Mouse (Mus musculus) layer of hippocampus, adult 8-10 months (tissue): ENCODE measurements around the gene Foxo3. TPM values are rescaled to one million over a fixed set of nuclear protein-coding genes. Genes with fewer than 3 reads are reported as not detected.

Source experiments
- DNase-seq, 2 experiments: peaks; one replicate each; pipeline ENCODE4 v3.0.0; 2022; ENCODE audit warnings: low spot score in 2 of 2
- total RNA-seq, 4 experiments: library from RNA; stranded (reverse); gene quantifications; 2 replicates each; pipeline ENCODE4 v1.2.4; 2022

The Foxo3 gene
- total RNA-seq, 4 experiments from 2014 or later: 43.3 to 53.4 (median 48.2) TPM

DNA sequence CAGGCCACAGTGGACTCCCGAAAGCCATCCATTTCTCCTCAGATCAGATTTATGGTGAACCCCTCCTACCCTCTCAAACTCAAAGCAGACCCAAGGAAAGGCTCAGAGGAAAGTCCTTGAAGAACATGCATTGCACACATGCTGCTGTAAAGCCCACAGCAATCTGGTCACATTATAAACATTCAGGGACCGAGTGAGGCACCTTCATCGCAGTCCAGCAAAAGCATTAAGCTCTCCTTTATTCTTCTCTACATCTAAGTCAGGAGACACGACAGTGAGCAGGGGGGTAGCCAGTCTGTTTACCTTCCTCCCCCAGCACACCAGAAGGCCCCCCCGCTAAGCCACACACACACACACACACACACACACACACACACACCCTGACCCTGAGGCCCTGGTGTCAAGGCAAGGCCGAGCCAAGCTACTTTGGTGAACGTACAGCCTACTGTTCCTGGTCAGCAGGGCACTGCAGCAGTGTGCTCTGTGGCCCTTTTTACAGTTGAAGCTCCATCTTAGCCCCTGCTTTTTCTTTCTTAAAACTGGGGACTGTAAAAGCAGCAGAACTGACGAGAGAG lies 24.7 kb downstream of the Foxo3 start:
- DNase-seq: no peak

DNA sequence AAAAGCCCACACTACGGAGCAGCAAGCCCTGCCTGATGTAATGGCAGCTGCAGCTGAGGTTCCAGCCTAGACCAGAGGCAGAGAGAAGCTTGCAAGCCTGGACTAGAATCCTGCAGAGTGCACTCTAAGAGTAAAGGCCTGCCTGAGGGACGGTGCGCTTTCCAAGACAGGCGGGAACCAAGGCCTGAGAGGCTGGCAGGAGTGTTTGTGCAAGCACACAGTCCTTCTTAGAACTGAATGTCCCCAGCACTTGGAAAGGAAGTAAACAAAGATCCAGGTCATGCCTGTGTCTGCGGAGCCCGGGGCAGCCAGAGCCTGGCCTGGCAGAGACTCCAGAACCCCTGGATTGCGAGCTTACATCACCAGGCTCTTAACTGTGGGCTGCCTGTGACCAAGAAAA lies 25.4 kb downstream of the Foxo3 start:
- peak; percentile 63 to 66 for DNase-seq

GRCm38 (mm10) chr10:42249965-42250364 lies 26.6 kb downstream of the Foxo3 start:
- DNase-seq: no peak

GRCm38 (mm10) chr10:42248644-42249043 lies 27.9 kb downstream of the Foxo3 start:
- no peak for DNase-seq

- no peak for DNase-seq
These were observed 28.4 kb downstream of the Foxo3 start for GRCm38 (mm10) chr10:42248156-42248555.

- no peak for DNase-seq
These were observed 29.3 kb downstream of the Foxo3 start for GRCm38 (mm10) chr10:42247125-42247816.

GRCm38 (mm10) chr10:42246483-42246882 lies 30.1 kb downstream of the Foxo3 start:
- DNase-seq: no peak

DNA sequence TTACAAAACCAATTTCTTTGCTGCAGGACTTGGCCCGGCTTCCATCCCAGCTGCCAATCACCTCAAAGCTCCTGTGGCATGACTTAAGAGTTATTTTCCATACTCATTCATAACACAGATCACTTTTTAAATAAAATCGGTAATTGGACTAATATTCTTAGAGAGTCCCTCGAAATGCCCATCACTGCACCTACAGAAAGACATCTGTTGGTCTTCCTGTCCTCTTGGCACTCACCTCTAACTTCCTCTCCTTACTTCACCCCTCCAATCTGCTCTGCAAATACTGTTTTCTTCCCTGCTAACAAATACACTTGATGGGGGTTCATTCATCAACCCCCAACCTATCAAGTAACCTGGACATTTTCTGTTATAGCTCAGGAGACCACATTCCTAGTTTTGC lies 30.9 kb downstream of the Foxo3 start:
- DNase-seq: no peak

GRCm38 (mm10) chr10:42245256-42245601 lies 31.3 kb downstream of the Foxo3 start:
- DNase-seq: no peak

DNA sequence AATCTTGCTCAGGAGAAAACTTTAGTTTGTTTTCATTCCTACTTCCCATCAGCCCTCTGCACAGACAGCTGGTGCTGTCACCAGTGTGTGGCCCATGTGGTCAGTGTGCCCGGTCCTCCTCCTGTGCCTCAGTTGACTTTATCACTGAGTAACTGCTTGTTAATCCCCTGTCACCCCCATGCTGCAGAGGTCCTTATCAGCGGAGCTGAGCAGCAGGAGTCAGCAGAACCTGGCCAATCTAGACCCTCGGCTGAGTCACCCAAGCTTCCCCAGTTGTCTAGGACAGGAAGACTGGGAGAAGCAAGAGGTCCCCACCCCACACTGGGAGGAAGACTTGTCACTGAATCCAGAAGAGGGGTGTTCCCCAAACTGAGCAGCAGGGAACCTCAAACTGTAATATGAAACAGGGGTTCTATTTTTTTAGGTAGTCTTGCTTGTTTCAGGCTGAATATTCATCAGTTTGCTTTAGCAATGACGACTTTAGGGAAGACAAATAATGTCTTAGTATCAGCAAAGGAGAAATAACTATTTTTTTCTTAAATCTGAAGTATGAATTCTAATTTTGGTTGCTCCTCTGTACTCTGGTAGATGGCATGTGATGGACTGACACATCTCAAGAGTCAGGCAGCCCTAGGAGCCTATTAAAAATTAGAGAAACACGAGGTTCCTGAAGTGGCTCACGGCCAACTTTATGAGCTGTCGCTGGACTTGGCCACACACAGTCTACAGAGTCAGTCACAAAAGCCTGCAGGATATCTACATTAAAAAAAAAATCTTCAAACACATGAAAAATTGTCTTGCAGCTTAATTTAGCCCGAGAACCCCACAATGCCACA lies 31.9 kb downstream of the Foxo3 start:
- no peak for DNase-seq

DNA sequence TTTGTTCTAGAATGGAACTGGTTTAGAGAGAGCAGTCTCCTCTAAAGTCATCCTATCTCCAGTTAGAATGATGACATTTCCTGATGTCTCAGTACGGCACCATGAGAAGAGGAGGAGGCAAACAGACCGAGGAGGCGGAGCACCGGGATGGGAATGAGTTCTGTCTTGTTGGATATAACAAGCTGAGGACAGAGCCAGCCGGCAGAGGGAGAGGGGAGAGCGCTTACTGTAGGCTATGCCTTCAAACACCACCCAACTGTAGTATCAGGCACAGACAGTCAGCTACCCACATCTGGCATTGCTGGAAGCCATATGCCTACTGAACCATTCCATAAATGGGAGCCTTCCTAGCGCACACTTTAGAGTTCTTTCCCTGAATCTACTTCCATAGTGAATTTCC lies 32.6 kb downstream of the Foxo3 start:
- peak; percentile 23 to 27 for DNase-seq

GRCm38 (mm10) chr10:42242484-42242883 lies 34.1 kb downstream of the Foxo3 start:
- no peak for DNase-seq

GRCm38 (mm10) chr10:42241775-42242174 lies 34.8 kb downstream of the Foxo3 start:
- no peak for DNase-seq

- no peak for DNase-seq
These were observed 36.8 kb downstream of the Foxo3 start for GRCm38 (mm10) chr10:42239810-42240111.

GRCm38 (mm10) chr10:42238923-42239809 lies 37.4 kb downstream of the Foxo3 start:
- DNase-seq: no peak

DNA sequence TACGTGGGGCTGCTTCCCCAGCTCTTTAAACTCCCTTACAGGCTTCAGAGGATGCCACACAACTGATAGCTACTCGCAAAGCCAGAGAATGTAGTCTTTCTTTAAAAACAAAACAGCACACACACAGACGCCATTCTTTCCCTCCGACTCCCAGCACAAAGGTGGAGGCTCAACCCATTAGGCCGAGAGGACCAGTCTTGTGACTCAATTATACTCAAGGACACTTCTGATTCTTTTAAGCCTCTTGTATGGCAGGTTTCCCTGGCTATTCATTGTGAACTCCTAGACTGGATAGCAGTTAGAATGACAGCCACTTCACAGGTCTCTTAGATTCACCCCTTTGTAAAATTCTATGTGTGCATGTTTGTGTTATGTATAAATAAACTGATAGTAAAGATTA lies 38.3 kb downstream of the Foxo3 start:
- no peak for DNase-seq

DNA sequence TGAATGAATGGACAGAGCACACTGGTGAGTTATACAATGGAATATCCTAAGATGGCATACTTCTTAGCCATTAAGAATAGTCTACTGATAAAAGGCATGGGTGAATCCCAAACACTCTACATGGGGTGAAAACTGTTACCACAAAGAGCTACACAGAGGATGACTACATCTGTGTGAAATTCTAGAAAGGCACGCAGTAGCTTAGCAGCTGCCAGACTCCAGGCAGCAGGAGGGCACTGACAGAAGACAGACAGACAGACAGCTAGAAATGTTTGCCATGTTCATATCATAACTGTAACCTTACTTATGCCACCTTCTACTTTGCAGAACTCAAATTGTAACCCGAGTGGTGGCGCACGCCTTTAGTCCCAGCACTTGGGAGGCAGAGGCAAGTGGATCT lies 39.0 kb downstream of the Foxo3 start:
- no peak for DNase-seq

GRCm38 (mm10) chr10:42235321-42235720 lies 41.2 kb downstream of the Foxo3 start:
- no peak for DNase-seq

- no peak for DNase-seq
These were observed 43.6 kb downstream of the Foxo3 start for GRCm38 (mm10) chr10:42232977-42233376.

GRCm38 (mm10) chr10:42231847-42232246 lies 44.7 kb downstream of the Foxo3 start:
- no peak for DNase-seq

- no peak for DNase-seq
These were observed 45.4 kb downstream of the Foxo3 start for GRCm38 (mm10) chr10:42231100-42231541.
